Mouse (Mus musculus) CH12.LX (cell line): Measurements from ENCODE around the gene Syngr2.

Experiments
- CHD2 ChIP-seq: IDR thresholded peaks from 2 replicates; pipeline ENCODE4 v1.6.1; 2011; ENCODE audit warnings: low read length, improper control_type of control experiment
- CTCF ChIP-seq, 2 experiments: IDR thresholded peaks in 1 of 2; conservative IDR thresholded peaks in 1 of 2; 2 replicates each; pipeline ENCODE4 v1.5.1; 2011 to 2012; ENCODE audit warnings: low read depth in 2 of 2, low read length in 2 of 2, improper control_type of control experiment in 1 of 2, inconsistent platforms in 1 of 2, mild to moderate bottlenecking in 1 of 2, moderate library complexity in 1 of 2
- MAZ ChIP-seq: IDR thresholded peaks from 2 replicates; pipeline ENCODE4 v1.6.1; 2012; ENCODE audit warnings: low read depth, mild to moderate bottlenecking, inconsistent platforms, low read length, improper control_type of control experiment, moderate library complexity
- NRF1 ChIP-seq: IDR thresholded peaks from 2 replicates; pipeline ENCODE4 v1.6.1; 2014; ENCODE audit warnings: low read depth, mild to moderate bottlenecking, inconsistent platforms, low read length, improper control_type of control experiment, moderate library complexity
- RAD21 ChIP-seq: IDR thresholded peaks from 2 replicates; pipeline ENCODE4 v1.6.1; 2011; ENCODE audit warnings: low read depth, mild to moderate bottlenecking, low read length, improper control_type of control experiment, moderate library complexity
- SMC3 ChIP-seq: IDR thresholded peaks from 2 replicates; pipeline ENCODE4 v1.6.1; 2011; ENCODE audit warnings: low read depth, low read length, improper control_type of control experiment

GRCm38 (mm10) chr11:117786294-117786693, 23.2 kb upstream of the Syngr2 start:
- no peak for TF ChIP-seq MAZ
- TF ChIP-seq NRF1: no peak
- peak; percentile 29 to 91; a peak in 3 of 4 replicates for TF ChIP-seq CTCF (conservative IDR thresholded peaks at IDR 0.05 in 1 of 2, IDR thresholded peaks at IDR 0.05 in 1 of 2; ENCODE audit: low read depth in 2 of 2, low read length in 2 of 2)
- peak; percentile 91 for TF ChIP-seq SMC3
- TF ChIP-seq CHD2: no peak
- peak; percentile 75 for TF ChIP-seq RAD21
